Mouse (Mus musculus): ENCODE measurements around the gene Wdr81. TPM values are rescaled to one million over a fixed set of nuclear protein-coding genes. Genes with fewer than 3 reads are reported as not detected.

Wdr81 gene
- 3.6 and 4.0 TPM in 2 replicates for polyA plus RNA-seq (2014; fragmentation: Nextera tagmentation; extraction: Ambion mirVana)

- ATAC-seq (replicated peaks; ENCODE audit: insufficient number of reproducible peaks, low FRiP score, low TSS enrichment), result peak; percentile 88
- peak within 1 kb of the TSS; percentile 100 for H3K4me2 ChIP-seq
- H3K27me3 ChIP-seq (ENCODE audit: control insufficient read depth, insufficient read depth, low read length), result no peaks in the 10 kb centered on the region
- H3K4me1 ChIP-seq (ENCODE audit: control insufficient read depth, insufficient read depth, low read length), result peaks cover 27% of the 10 kb centered on the region
- no peaks in the 10 kb centered on the region for H3K9me3 ChIP-seq (replicated peaks; ENCODE audit: control insufficient read depth, low read length)
- WGBS (ENCODE audit: insufficient replicate concordance), result 1% methylated on average over 55 of the region's 56 CpGs
- H3K27ac ChIP-seq (ENCODE audit: low read depth, low read length), result peak within 1 kb of the TSS; percentile 50; the same call in 1 of the 2 replicates
- H3K9ac ChIP-seq (ENCODE audit: low read depth, low read length), result peak within 1 kb of the TSS; percentile 78
- H3K36me3 ChIP-seq (ENCODE audit: control insufficient read depth, insufficient read depth, low read length), result no peaks in the 10 kb centered on the region
- peak within 1 kb of the TSS; percentile 72 for H3K4me3 ChIP-seq (ENCODE audit: low read depth, low read length)
Observed at GRCm38 (mm10) chr11:75453991-75454930, at the start of gene Wdr81. Gene Wdr81, minus strand, starts transcription at chr11:75454717.

- no peak overlapping the region for H3K27ac ChIP-seq (ENCODE audit: low read depth, low read length)
- H3K4me3 ChIP-seq (ENCODE audit: low read depth, low read length), result no peak overlapping the region
- H3K27me3 ChIP-seq (ENCODE audit: control insufficient read depth, insufficient read depth, low read length), result no peaks in the 10 kb centered on the region
- no peak overlapping the region for H3K4me2 ChIP-seq
- no peaks in the 10 kb centered on the region for H3K9me3 ChIP-seq (replicated peaks; ENCODE audit: control insufficient read depth, low read length)
- 35% methylated on average over 1 of the region's 1 CpGs for WGBS (ENCODE audit: insufficient replicate concordance)
- peaks cover 91% of the 10 kb centered on the region for H3K36me3 ChIP-seq (ENCODE audit: control insufficient read depth, insufficient read depth, low read length)
- H3K9ac ChIP-seq (ENCODE audit: low read depth, low read length), result no peak overlapping the region
- no peak for ATAC-seq (replicated peaks; ENCODE audit: insufficient number of reproducible peaks, low FRiP score, low TSS enrichment)
- H3K4me1 ChIP-seq (ENCODE audit: control insufficient read depth, insufficient read depth, low read length), result no peaks in the 10 kb centered on the region
Observed at GRCm38 (mm10) chr11:75498126-75498525, 43.6 kb upstream of the Wdr81 start.

- H3K4me3 ChIP-seq (ENCODE audit: low read depth, low read length), result no peak overlapping the region
- H3K36me3 ChIP-seq (ENCODE audit: control insufficient read depth, insufficient read depth, low read length), result peaks cover 88% of the 10 kb centered on the region
- H3K9ac ChIP-seq (ENCODE audit: low read depth, low read length), result no peak overlapping the region
- WGBS (ENCODE audit: insufficient replicate concordance), result 91% methylated on average over 10 of the region's 10 CpGs
- no peak overlapping the region for H3K27ac ChIP-seq (ENCODE audit: low read depth, low read length)
- H3K4me1 ChIP-seq (ENCODE audit: control insufficient read depth, insufficient read depth, low read length), result no peaks in the 10 kb centered on the region
- H3K27me3 ChIP-seq (ENCODE audit: control insufficient read depth, insufficient read depth, low read length), result no peaks in the 10 kb centered on the region
- H3K4me2 ChIP-seq, result no peak overlapping the region
- ATAC-seq (replicated peaks; ENCODE audit: insufficient number of reproducible peaks, low FRiP score, low TSS enrichment), result no peak
- no peaks in the 10 kb centered on the region for H3K9me3 ChIP-seq (replicated peaks; ENCODE audit: control insufficient read depth, low read length)
Observed at GRCm38 (mm10) chr11:75494296-75495049, 40.0 kb upstream of the Wdr81 start.

- Histone ChIP-seq H3K27ac (ENCODE audit: low read depth, low read length) (no peak overlapping the region), H3K9ac (ENCODE audit: low read depth, low read length) (peak overlapping the region; percentile 91), H3K4me3 (ENCODE audit: low read depth, low read length) (peak overlapping the region; percentile 84), H3K36me3 (ENCODE audit: control insufficient read depth, insufficient read depth, low read length) (peaks cover 28% of the 10 kb centered on the region), H3K4me1 (ENCODE audit: control insufficient read depth, insufficient read depth, low read length) (peaks cover 8% of the 10 kb centered on the region), H3K27me3 (ENCODE audit: control insufficient read depth, insufficient read depth, low read length) (no peaks in the 10 kb centered on the region), H3K4me2 (peak overlapping the region; percentile 92), H3K9me3 (replicated peaks; ENCODE audit: control insufficient read depth, low read length) (no peaks in the 10 kb centered on the region)
- no peak for ATAC-seq (replicated peaks; ENCODE audit: insufficient number of reproducible peaks, low FRiP score, low TSS enrichment)
- WGBS (ENCODE audit: insufficient replicate concordance), result 34% methylated on average over 6 of the region's 6 CpGs
Observed at GRCm38 (mm10) chr11:75487496-75487895, 33.0 kb upstream of the Wdr81 start.

GRCm38 (mm10) chr11:75486601-75487285 is 32.2 kb upstream of the Wdr81 start, which contains the start of gene Prpf8:
Gene Prpf8, plus strand, starts transcription at chr11:75486816.
- Histone ChIP-seq H3K36me3 (ENCODE audit: control insufficient read depth, insufficient read depth, low read length) (peaks cover 21% of the 10 kb centered on the region), H3K27ac (ENCODE audit: low read depth, low read length) (0 out of 2 replicates have a peak within 1 kb of the TSS, but pooled peaks have one; percentile 7), H3K9me3 (replicated peaks; ENCODE audit: control insufficient read depth, low read length) (no peaks in the 10 kb centered on the region), H3K4me3 (ENCODE audit: low read depth, low read length) (peak within 1 kb of the TSS; percentile 84), H3K27me3 (ENCODE audit: control insufficient read depth, insufficient read depth, low read length) (no peaks in the 10 kb centered on the region), H3K4me1 (ENCODE audit: control insufficient read depth, insufficient read depth, low read length) (peaks cover 8% of the 10 kb centered on the region), H3K4me2 (peak within 1 kb of the TSS; percentile 92), H3K9ac (ENCODE audit: low read depth, low read length) (peak within 1 kb of the TSS; percentile 91)
- peak; percentile 98 for ATAC-seq (replicated peaks; ENCODE audit: insufficient number of reproducible peaks, low FRiP score, low TSS enrichment)
- under 1% methylated on average over 52 of the region's 52 CpGs for WGBS (ENCODE audit: insufficient replicate concordance)

GRCm38 (mm10) chr11:75486192-75486591 is 31.7 kb upstream of the Wdr81 start:
- Histone ChIP-seq H3K9ac (ENCODE audit: low read depth, low read length) (no peak overlapping the region), H3K4me2 (peak overlapping the region; percentile 92; the same call in 1 of the 2 replicates), H3K9me3 (replicated peaks; ENCODE audit: control insufficient read depth, low read length) (no peaks in the 10 kb centered on the region), H3K27me3 (ENCODE audit: control insufficient read depth, insufficient read depth, low read length) (no peaks in the 10 kb centered on the region), H3K4me1 (ENCODE audit: control insufficient read depth, insufficient read depth, low read length) (peaks cover 8% of the 10 kb centered on the region), H3K36me3 (ENCODE audit: control insufficient read depth, insufficient read depth, low read length) (peaks cover 16% of the 10 kb centered on the region), H3K27ac (ENCODE audit: low read depth, low read length) (no peak overlapping the region), H3K4me3 (ENCODE audit: low read depth, low read length) (no peak overlapping the region; the same call in 1 of the 2 replicates)
- WGBS (ENCODE audit: insufficient replicate concordance), result 24% methylated on average over 3 of the region's 3 CpGs
- no peak for ATAC-seq (replicated peaks; ENCODE audit: insufficient number of reproducible peaks, low FRiP score, low TSS enrichment)

- H3K36me3 ChIP-seq (ENCODE audit: control insufficient read depth, insufficient read depth, low read length), result no peaks in the 10 kb centered on the region
- no peaks in the 10 kb centered on the region; the same call in 1 of the 2 replicates for H3K4me1 ChIP-seq (ENCODE audit: control insufficient read depth, insufficient read depth, low read length)
- no peak overlapping the region for H3K27ac ChIP-seq (ENCODE audit: low read depth, low read length)
- no peak for ATAC-seq (replicated peaks; ENCODE audit: insufficient number of reproducible peaks, low FRiP score, low TSS enrichment)
- no peak overlapping the region for H3K9ac ChIP-seq (ENCODE audit: low read depth, low read length)
- WGBS (ENCODE audit: insufficient replicate concordance), result 62% methylated on average over 7 of the region's 7 CpGs
- H3K4me2 ChIP-seq, result no peak overlapping the region
- H3K27me3 ChIP-seq (ENCODE audit: control insufficient read depth, insufficient read depth, low read length), result no peaks in the 10 kb centered on the region
- no peak overlapping the region for H3K4me3 ChIP-seq (ENCODE audit: low read depth, low read length)
- H3K9me3 ChIP-seq (replicated peaks; ENCODE audit: control insufficient read depth, low read length), result no peaks in the 10 kb centered on the region
Observed at GRCm38 (mm10) chr11:75473376-75473775, 18.9 kb upstream of the Wdr81 start.

- H3K9ac ChIP-seq (ENCODE audit: low read depth, low read length), result no peak overlapping the region
- H3K27me3 ChIP-seq (ENCODE audit: control insufficient read depth, insufficient read depth, low read length), result no peaks in the 10 kb centered on the region
- no peak overlapping the region for H3K4me3 ChIP-seq (ENCODE audit: low read depth, low read length)
- H3K4me1 ChIP-seq (ENCODE audit: control insufficient read depth, insufficient read depth, low read length), result peaks cover 3% of the 10 kb centered on the region
- no peak for ATAC-seq (replicated peaks; ENCODE audit: insufficient number of reproducible peaks, low FRiP score, low TSS enrichment)
- no peaks in the 10 kb centered on the region for H3K36me3 ChIP-seq (ENCODE audit: control insufficient read depth, insufficient read depth, low read length)
- H3K4me2 ChIP-seq, result no peak overlapping the region
- 69% methylated on average over 11 of the region's 11 CpGs for WGBS (ENCODE audit: insufficient replicate concordance)
- no peaks in the 10 kb centered on the region for H3K9me3 ChIP-seq (replicated peaks; ENCODE audit: control insufficient read depth, low read length)
- H3K27ac ChIP-seq (ENCODE audit: low read depth, low read length), result no peak overlapping the region
Observed at GRCm38 (mm10) chr11:75472469-75473081, 18.1 kb upstream of the Wdr81 start.
